Mouse (Mus musculus): Measurements from ENCODE around the gene Fkrp. TPM values are rescaled to one million over a fixed set of nuclear protein-coding genes. Genes with fewer than 3 reads are reported as not detected.

The Fkrp gene
- polyA plus RNA-seq, 1 experiment from 2014 or later, result 27.8 TPM

- Histone ChIP-seq H3K4me1 (peaks cover 35% of the 10 kb centered on the region), H3K36me3 (0 out of 2 replicates have a peak, but pooled peaks cover 7% of the 10 kb centered on the region), H3K4me2 (replicated peaks) (no peak overlapping the region), H3K4me3 (replicated peaks) (no peak overlapping the region), H3K27ac (replicated peaks) (no peak overlapping the region), H3K27me3 (no peaks in the 10 kb centered on the region), H3K9me3 (replicated peaks) (no peaks in the 10 kb centered on the region), H3K9ac (no peak overlapping the region)
- WGBS, result 78% methylated on average over 10 of the region's 10 CpGs
- ATAC-seq (ENCODE audit: insufficient number of reproducible peaks, low FRiP score, low TSS enrichment, low read depth), result no peak
These were observed 32.0 kb downstream of the Fkrp start for GRCm38 (mm10) chr7:16784498-16784976.

GRCm38 (mm10) chr7:16783758-16784415 is 32.6 kb downstream of the Fkrp start:
- WGBS, result 32% methylated on average over 17 of the region's 17 CpGs
- Histone ChIP-seq H3K9me3 (replicated peaks) (no peaks in the 10 kb centered on the region), H3K36me3 (0 out of 2 replicates have a peak, but pooled peaks cover 7% of the 10 kb centered on the region), H3K4me2 (replicated peaks) (peak overlapping the region; percentile 99), H3K27ac (replicated peaks) (no peak overlapping the region), H3K4me1 (peaks cover 35% of the 10 kb centered on the region), H3K9ac (no peak overlapping the region), H3K4me3 (replicated peaks) (peak overlapping the region; percentile 62), H3K27me3 (no peaks in the 10 kb centered on the region)
- ATAC-seq (ENCODE audit: insufficient number of reproducible peaks, low FRiP score, low TSS enrichment, low read depth), result no peak

- Histone ChIP-seq H3K27ac (replicated peaks) (no peak overlapping the region), H3K9me3 (replicated peaks) (no peaks in the 10 kb centered on the region), H3K4me2 (replicated peaks) (peak overlapping the region; percentile 99), H3K36me3 (0 out of 2 replicates have a peak, but pooled peaks cover 7% of the 10 kb centered on the region), H3K4me3 (replicated peaks) (peak overlapping the region; percentile 62), H3K27me3 (no peaks in the 10 kb centered on the region), H3K9ac (no peak overlapping the region), H3K4me1 (peaks cover 35% of the 10 kb centered on the region)
- WGBS, result 23% methylated on average over 10 of the region's 10 CpGs
- no peak for ATAC-seq (ENCODE audit: insufficient number of reproducible peaks, low FRiP score, low TSS enrichment, low read depth)
These were observed 33.3 kb downstream of the Fkrp start for GRCm38 (mm10) chr7:16783224-16783688.

- no peak for ATAC-seq (ENCODE audit: insufficient number of reproducible peaks, low FRiP score, low TSS enrichment, low read depth)
- H3K4me3 ChIP-seq (replicated peaks), result peak overlapping the region; percentile 62
- peak overlapping the region; percentile 51 for H3K9ac ChIP-seq
- no peaks in the 10 kb centered on the region for H3K9me3 ChIP-seq (replicated peaks)
- H3K36me3 ChIP-seq, result 0 out of 2 replicates have a peak, but pooled peaks cover under 1% of the 10 kb centered on the region
- peaks cover 35% of the 10 kb centered on the region for H3K4me1 ChIP-seq
- H3K27me3 ChIP-seq, result no peaks in the 10 kb centered on the region
- 5% methylated on average over 11 of the region's 11 CpGs for WGBS
- peak overlapping the region; percentile 99 for H3K4me2 ChIP-seq (replicated peaks)
- no peak overlapping the region for H3K27ac ChIP-seq (replicated peaks)
These were observed 33.9 kb downstream of the Fkrp start for GRCm38 (mm10) chr7:16782555-16783125.

GRCm38 (mm10) chr7:16781816-16782554 is 34.5 kb downstream of the Fkrp start:
- peak overlapping the region; percentile 62 for H3K4me3 ChIP-seq (replicated peaks)
- H3K27ac ChIP-seq (replicated peaks), result no peak overlapping the region; the same call in 1 of the 2 replicates
- peak overlapping the region; percentile 99 for H3K4me2 ChIP-seq (replicated peaks)
- no peaks in the 10 kb centered on the region for H3K36me3 ChIP-seq
- H3K9me3 ChIP-seq (replicated peaks), result no peaks in the 10 kb centered on the region
- no peak for ATAC-seq (ENCODE audit: insufficient number of reproducible peaks, low FRiP score, low TSS enrichment, low read depth)
- no peaks in the 10 kb centered on the region for H3K27me3 ChIP-seq
- under 1% methylated on average over 60 of the region's 60 CpGs for WGBS
- H3K9ac ChIP-seq, result peak overlapping the region; percentile 51
- H3K4me1 ChIP-seq, result peaks cover 35% of the 10 kb centered on the region

- Histone ChIP-seq H3K9me3 (replicated peaks) (no peaks in the 10 kb centered on the region), H3K36me3 (no peaks in the 10 kb centered on the region), H3K4me1 (peaks cover 35% of the 10 kb centered on the region), H3K4me2 (replicated peaks) (peak overlapping the region; percentile 99), H3K27me3 (no peaks in the 10 kb centered on the region), H3K27ac (replicated peaks) (peak overlapping the region; percentile 53; the same call in 1 of the 2 replicates), H3K9ac (peak overlapping the region; percentile 51), H3K4me3 (replicated peaks) (peak overlapping the region; percentile 62)
- no peak for ATAC-seq (ENCODE audit: insufficient number of reproducible peaks, low FRiP score, low TSS enrichment, low read depth)
- 0% methylated on average over 10 of the region's 10 CpGs for WGBS
These were observed 35.0 kb downstream of the Fkrp start for GRCm38 (mm10) chr7:16781555-16781815.

- Histone ChIP-seq H3K36me3 (no peaks in the 10 kb centered on the region), H3K4me2 (replicated peaks) (peak within 1 kb of the TSS; percentile 99), H3K9ac (peak within 1 kb of the TSS; percentile 51), H3K27ac (replicated peaks) (peak within 1 kb of the TSS; percentile 53; the same call in 1 of the 2 replicates), H3K9me3 (replicated peaks) (no peaks in the 10 kb centered on the region), H3K27me3 (no peaks in the 10 kb centered on the region), H3K4me3 (replicated peaks) (peak within 1 kb of the TSS; percentile 62), H3K4me1 (peaks cover 35% of the 10 kb centered on the region)
- 2% methylated on average over 34 of the region's 34 CpGs for WGBS
- peak; percentile 81 for ATAC-seq (ENCODE audit: insufficient number of reproducible peaks, low FRiP score, low TSS enrichment, low read depth)
These were observed 35.5 kb downstream of the Fkrp start, which contains the start of gene Slc1a5 for GRCm38 (mm10) chr7:16780825-16781554. Slc1a5 (plus strand) TSS chr7:16781340.

GRCm38 (mm10) chr7:16780076-16780475 is 36.5 kb downstream of the Fkrp start:
- no peak overlapping the region for H3K4me2 ChIP-seq (replicated peaks)
- 71% methylated on average over 5 of the region's 5 CpGs for WGBS
- peaks cover 35% of the 10 kb centered on the region for H3K4me1 ChIP-seq
- no peaks in the 10 kb centered on the region for H3K9me3 ChIP-seq (replicated peaks)
- no peak overlapping the region; the same call in 1 of the 2 replicates for H3K27ac ChIP-seq (replicated peaks)
- ATAC-seq (ENCODE audit: insufficient number of reproducible peaks, low FRiP score, low TSS enrichment, low read depth), result no peak
- no peaks in the 10 kb centered on the region for H3K27me3 ChIP-seq
- no peak overlapping the region for H3K9ac ChIP-seq
- no peak overlapping the region for H3K4me3 ChIP-seq (replicated peaks)
- H3K36me3 ChIP-seq, result no peaks in the 10 kb centered on the region

- Histone ChIP-seq H3K9me3 (replicated peaks) (no peaks in the 10 kb centered on the region), H3K4me1 (peaks cover 3% of the 10 kb centered on the region; the same call in 1 of the 2 replicates), H3K36me3 (no peaks in the 10 kb centered on the region), H3K27ac (replicated peaks) (no peak overlapping the region), H3K9ac (no peak overlapping the region), H3K4me2 (replicated peaks) (no peak overlapping the region), H3K4me3 (replicated peaks) (no peak overlapping the region), H3K27me3 (no peaks in the 10 kb centered on the region)
- ATAC-seq (ENCODE audit: insufficient number of reproducible peaks, low FRiP score, low TSS enrichment, low read depth), result no peak
- 26% methylated on average over 5 of the region's 5 CpGs for WGBS
These were observed 40.6 kb downstream of the Fkrp start for GRCm38 (mm10) chr7:16775888-16776287.

- H3K36me3 ChIP-seq, result no peaks in the 10 kb centered on the region
- no peaks in the 10 kb centered on the region for H3K27me3 ChIP-seq
- H3K9ac ChIP-seq, result no peak overlapping the region
- no peak for ATAC-seq (ENCODE audit: insufficient number of reproducible peaks, low FRiP score, low TSS enrichment, low read depth)
- no peaks in the 10 kb centered on the region for H3K9me3 ChIP-seq (replicated peaks)
- H3K27ac ChIP-seq (replicated peaks), result no peak overlapping the region
- H3K4me2 ChIP-seq (replicated peaks), result no peak overlapping the region
- no peak overlapping the region for H3K4me3 ChIP-seq (replicated peaks)
- peaks cover 4% of the 10 kb centered on the region; the same call in 1 of the 2 replicates for H3K4me1 ChIP-seq
- 39% methylated on average over 2 of the region's 2 CpGs for WGBS
These were observed 50.1 kb downstream of the Fkrp start for GRCm38 (mm10) chr7:16766443-16766842.
